Mouse (Mus musculus): Measurements from ENCODE around the gene Espn. TPM values are rescaled to one million over a fixed set of nuclear protein-coding genes. Genes with fewer than 3 reads are reported as not detected.

Gene Espn
- polyA plus RNA-seq, 1 experiment from 2014 or later, result 13.8 TPM

GRCm38 (mm10) chr4:152169103-152169502, 16.9 kb upstream of the Espn start:
- no peaks in the 10 kb centered on the region for H3K4me1 ChIP-seq (replicated peaks; ENCODE audit: control insufficient read depth, insufficient read depth)
- H3K27ac ChIP-seq (replicated peaks), result no peak overlapping the region
- ATAC-seq (ENCODE audit: low FRiP score, low TSS enrichment) (no peak), DNase-seq (ENCODE audit: low spot score) (no peak)
- H3K4me3 ChIP-seq (ENCODE audit: low read depth, low read length), result no peak overlapping the region
- H3K9ac ChIP-seq (ENCODE audit: low read length), result no peak overlapping the region
- TF ChIP-seq CTCF (IDR thresholded peaks at IDR 0.05; ENCODE audit: low read depth) (no peak), EP300 (optimal IDR thresholded peaks at IDR 0.05) (no peak)
- no peaks in the 10 kb centered on the region for H3K9me3 ChIP-seq (ENCODE audit: control insufficient read depth, low read length)
- no peaks in the 10 kb centered on the region for H3K27me3 ChIP-seq (ENCODE audit: control insufficient read depth, insufficient read depth, low read length)
- H3K36me3 ChIP-seq (ENCODE audit: control insufficient read depth, insufficient read depth, low read length), result no peaks in the 10 kb centered on the region
- WGBS, result 73% methylated on average over 7 of the region's 7 CpGs
- no peak overlapping the region for H3K4me2 ChIP-seq (replicated peaks; ENCODE audit: low read depth)

DNA sequence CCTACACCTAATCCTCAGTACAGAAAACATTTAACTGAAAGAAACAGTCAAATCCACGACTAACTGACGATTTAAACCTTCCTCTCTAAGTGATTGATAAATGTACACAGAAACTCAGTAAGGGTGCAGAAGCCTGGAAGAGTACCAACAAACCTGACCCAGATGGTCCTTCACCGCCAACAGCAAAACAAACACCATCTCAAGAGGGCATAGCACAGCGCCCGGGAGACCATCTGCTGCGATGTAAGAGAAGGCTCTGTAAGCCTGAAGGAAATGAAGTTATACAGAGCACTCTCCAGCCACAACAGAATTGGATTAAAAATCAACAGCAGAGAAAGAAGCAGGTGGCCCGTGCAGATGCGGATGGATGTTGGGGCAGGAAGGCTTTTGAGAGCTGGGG, 15.9 kb upstream of the Espn start:
- DNase-seq (ENCODE audit: low spot score) (no peak), ATAC-seq (ENCODE audit: low FRiP score, low TSS enrichment) (no peak)
- Histone ChIP-seq H3K4me1 (replicated peaks; ENCODE audit: control insufficient read depth, insufficient read depth) (no peaks in the 10 kb centered on the region), H3K9ac (ENCODE audit: low read length) (no peak overlapping the region), H3K4me3 (ENCODE audit: low read depth, low read length) (no peak overlapping the region), H3K27ac (replicated peaks) (no peak overlapping the region), H3K4me2 (replicated peaks; ENCODE audit: low read depth) (no peak overlapping the region), H3K36me3 (ENCODE audit: control insufficient read depth, insufficient read depth, low read length) (no peaks in the 10 kb centered on the region), H3K9me3 (ENCODE audit: control insufficient read depth, low read length) (no peaks in the 10 kb centered on the region), H3K27me3 (ENCODE audit: control insufficient read depth, insufficient read depth, low read length) (no peaks in the 10 kb centered on the region)
- TF ChIP-seq EP300 (optimal IDR thresholded peaks at IDR 0.05) (no peak), CTCF (IDR thresholded peaks at IDR 0.05; ENCODE audit: low read depth) (no peak)
- WGBS, result 33% methylated on average over 8 of the region's 8 CpGs

DNA sequence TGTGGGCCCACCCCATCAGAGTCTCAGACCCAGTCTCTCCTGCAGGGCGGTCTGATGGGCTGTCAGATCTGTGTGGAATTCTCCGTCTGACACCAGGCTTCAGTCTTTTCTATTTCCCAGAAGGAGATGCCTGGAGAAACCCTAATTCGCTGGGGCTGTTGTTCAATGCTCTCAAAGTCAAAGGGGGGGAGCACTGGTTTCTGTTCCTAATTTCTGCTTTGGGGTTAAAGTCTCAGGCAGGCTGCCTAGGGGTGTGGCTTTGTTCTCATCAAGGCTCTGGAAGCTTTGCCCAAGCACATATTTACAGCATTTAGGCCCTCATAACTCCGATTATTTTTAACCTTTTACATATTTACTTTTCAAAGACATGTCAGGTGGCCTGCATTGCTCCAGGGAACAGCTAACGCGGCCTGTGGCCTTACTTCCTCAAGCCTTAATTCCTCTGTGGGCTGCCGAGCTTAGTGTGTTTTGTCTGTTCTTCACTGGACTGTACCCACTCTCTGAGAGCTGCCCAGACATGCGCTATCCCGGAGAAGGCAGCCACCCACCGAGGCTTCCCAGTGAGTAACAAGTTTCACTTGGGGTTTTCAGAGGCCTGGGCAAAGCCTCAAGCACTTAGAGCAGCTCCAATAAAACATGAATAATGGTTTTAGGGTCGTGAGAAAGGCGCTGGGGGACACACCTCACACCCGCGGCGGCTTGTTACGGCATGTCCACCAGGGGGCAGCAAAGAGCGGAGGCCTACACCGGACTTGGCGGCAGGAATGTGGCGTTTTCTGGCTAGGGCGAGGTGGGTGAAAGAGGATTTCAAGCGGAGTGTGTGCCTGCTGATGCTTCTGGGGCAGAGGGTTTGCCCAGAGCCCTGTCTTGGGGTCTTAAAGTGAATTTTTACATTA, 13.1 kb upstream of the Espn start:
- Histone ChIP-seq H3K9ac (ENCODE audit: low read length) (no peak overlapping the region), H3K4me1 (replicated peaks; ENCODE audit: control insufficient read depth, insufficient read depth) (no peaks in the 10 kb centered on the region), H3K27me3 (ENCODE audit: control insufficient read depth, insufficient read depth, low read length) (peaks cover 2% of the 10 kb centered on the region; the same call in 1 of the 2 replicates), H3K4me3 (ENCODE audit: low read depth, low read length) (no peak overlapping the region), H3K9me3 (ENCODE audit: control insufficient read depth, low read length) (no peaks in the 10 kb centered on the region), H3K36me3 (ENCODE audit: control insufficient read depth, insufficient read depth, low read length) (no peaks in the 10 kb centered on the region), H3K27ac (replicated peaks) (peak overlapping the region; percentile 65), H3K4me2 (replicated peaks; ENCODE audit: low read depth) (no peak overlapping the region; the same call in 1 of the 2 replicates)
- TF ChIP-seq CTCF (IDR thresholded peaks at IDR 0.05; ENCODE audit: low read depth) (peak; percentile 96), EP300 (optimal IDR thresholded peaks at IDR 0.05) (no peak)
- DNase-seq (ENCODE audit: low spot score) (peak; percentile 76), ATAC-seq (ENCODE audit: low FRiP score, low TSS enrichment) (no peak; the same call in 1 of the 2 replicates)
- WGBS, result 14% methylated on average over 22 of the region's 22 CpGs

DNA sequence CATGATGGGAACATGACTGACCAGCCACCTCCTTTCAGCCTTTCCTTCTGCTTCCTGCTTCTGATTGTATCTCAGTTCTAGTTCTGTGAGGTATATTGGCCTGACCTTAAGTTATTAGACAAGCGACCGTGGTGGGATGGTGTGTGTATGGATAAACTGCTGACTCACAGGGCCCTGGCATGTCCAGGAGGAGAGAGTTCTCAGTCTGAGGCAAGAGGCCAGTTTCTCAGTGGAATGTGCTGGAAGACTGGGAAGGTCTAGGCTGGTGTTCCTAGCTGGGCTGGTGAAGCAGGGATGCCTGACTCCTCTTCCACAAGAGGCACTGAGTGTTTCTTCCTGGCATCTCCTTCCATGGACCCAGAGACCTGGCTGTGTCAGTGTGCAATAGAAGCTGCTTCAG, 10.6 kb upstream of the Espn start:
- no peak for TF ChIP-seq CTCF (IDR thresholded peaks at IDR 0.05; ENCODE audit: low read depth)
- no peak for TF ChIP-seq EP300 (optimal IDR thresholded peaks at IDR 0.05)
- DNase-seq (ENCODE audit: low spot score) (no peak), ATAC-seq (ENCODE audit: low FRiP score, low TSS enrichment) (no peak)
- 0 out of 2 replicates have a peak, but pooled peaks cover 8% of the 10 kb centered on the region for H3K4me1 ChIP-seq (replicated peaks; ENCODE audit: control insufficient read depth, insufficient read depth)
- peaks cover 11% of the 10 kb centered on the region; the same call in 1 of the 2 replicates for H3K27me3 ChIP-seq (ENCODE audit: control insufficient read depth, insufficient read depth, low read length)
- H3K4me3 ChIP-seq (ENCODE audit: low read depth, low read length), result no peak overlapping the region
- no peaks in the 10 kb centered on the region for H3K9me3 ChIP-seq (ENCODE audit: control insufficient read depth, low read length)
- H3K27ac ChIP-seq (replicated peaks), result no peak overlapping the region; the same call in 1 of the 2 replicates
- H3K4me2 ChIP-seq (replicated peaks; ENCODE audit: low read depth), result no peak overlapping the region
- H3K9ac ChIP-seq (ENCODE audit: low read length), result no peak overlapping the region
- H3K36me3 ChIP-seq (ENCODE audit: control insufficient read depth, insufficient read depth, low read length), result no peaks in the 10 kb centered on the region
- WGBS, result 63% methylated on average over 2 of the region's 2 CpGs

DNA sequence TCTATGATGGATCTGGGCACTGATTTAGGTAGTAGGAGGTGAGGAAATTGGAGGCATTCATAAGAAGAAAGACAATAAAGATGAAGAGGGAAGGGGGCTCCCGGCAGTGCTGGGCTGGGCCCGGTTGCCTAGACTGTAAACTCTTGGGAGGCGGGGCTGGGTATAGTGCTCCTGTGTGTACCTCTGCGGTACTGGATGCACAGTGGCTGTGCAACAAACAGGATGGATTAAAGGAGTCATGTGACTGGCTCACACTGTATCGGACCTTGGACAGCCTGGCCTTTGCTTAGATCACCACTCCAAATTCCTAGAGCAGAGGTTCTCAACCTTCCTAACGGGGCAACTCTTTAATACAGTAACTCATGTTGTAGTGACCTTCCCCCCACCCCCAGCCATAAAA, 9.4 kb upstream of the Espn start:
- no peaks in the 10 kb centered on the region for H3K9me3 ChIP-seq (ENCODE audit: control insufficient read depth, low read length)
- TF ChIP-seq EP300 (optimal IDR thresholded peaks at IDR 0.05) (no peak), CTCF (IDR thresholded peaks at IDR 0.05; ENCODE audit: low read depth) (no peak)
- DNase-seq (ENCODE audit: low spot score) (no peak), ATAC-seq (ENCODE audit: low FRiP score, low TSS enrichment) (no peak)
- 0 out of 2 replicates have a peak, but pooled peaks cover 8% of the 10 kb centered on the region for H3K4me1 ChIP-seq (replicated peaks; ENCODE audit: control insufficient read depth, insufficient read depth)
- WGBS, result 64% methylated on average over 6 of the region's 6 CpGs
- H3K4me2 ChIP-seq (replicated peaks; ENCODE audit: low read depth), result no peak overlapping the region
- no peak overlapping the region for H3K9ac ChIP-seq (ENCODE audit: low read length)
- peaks cover 11% of the 10 kb centered on the region; the same call in 1 of the 2 replicates for H3K27me3 ChIP-seq (ENCODE audit: control insufficient read depth, insufficient read depth, low read length)
- no peaks in the 10 kb centered on the region for H3K36me3 ChIP-seq (ENCODE audit: control insufficient read depth, insufficient read depth, low read length)
- no peak overlapping the region for H3K27ac ChIP-seq (replicated peaks)
- H3K4me3 ChIP-seq (ENCODE audit: low read depth, low read length), result no peak overlapping the region

- Histone ChIP-seq H3K27ac (replicated peaks) (0 out of 2 replicates have a peak overlapping the region, but pooled peaks have one; percentile 56), H3K4me3 (ENCODE audit: low read depth, low read length) (no peak overlapping the region), H3K36me3 (ENCODE audit: control insufficient read depth, insufficient read depth, low read length) (no peaks in the 10 kb centered on the region), H3K4me2 (replicated peaks; ENCODE audit: low read depth) (no peak overlapping the region), H3K9ac (ENCODE audit: low read length) (no peak overlapping the region), H3K4me1 (replicated peaks; ENCODE audit: control insufficient read depth, insufficient read depth) (0 out of 2 replicates have a peak, but pooled peaks cover 8% of the 10 kb centered on the region), H3K9me3 (ENCODE audit: control insufficient read depth, low read length) (no peaks in the 10 kb centered on the region), H3K27me3 (ENCODE audit: control insufficient read depth, insufficient read depth, low read length) (peaks cover 11% of the 10 kb centered on the region; the same call in 1 of the 2 replicates)
- TF ChIP-seq EP300 (optimal IDR thresholded peaks at IDR 0.05) (no peak), CTCF (IDR thresholded peaks at IDR 0.05; ENCODE audit: low read depth) (peak; percentile 35; the same call in 1 of the 2 replicates)
- DNase-seq (ENCODE audit: low spot score), result peak; percentile 81
- peak; percentile 88 for ATAC-seq (ENCODE audit: low FRiP score, low TSS enrichment)
- 27% methylated on average over 4 of the region's 4 CpGs for WGBS
Observed at GRCm38 (mm10) chr4:152160748-152161147, 8.6 kb upstream of the Espn start.

All from stomach, postnatal 0 days (tissue).